Mouse (Mus musculus) gastrocnemius, postnatal 14 days (tissue): ENCODE measurements around the gene Ammecr1. TPM values are rescaled to one million over a fixed set of nuclear protein-coding genes. Genes with fewer than 3 reads are reported as not detected.
A peak's percentile ranks its signal among the peaks of the same experiment; 100 is the strongest.

ENCODE experiments used
- DNase-seq: peaks from one replicate; pipeline ENCODE4 v3.0.0; 2021; ENCODE audit warnings: mixed read lengths
- intact Hi-C: fragments of 180-260 bp; cut with DNase I; formaldehyde crosslinking; loops from one replicate; pipeline ENCODE4 v1.15.1; 2025; ENCODE audit warnings: low total_unique reads
- total RNA-seq, 2 experiments: library from RNA; stranded (reverse); gene quantifications; 2 replicates each; pipeline ENCODE4 v1.2.3; 2021

Ammecr1 gene
- total RNA-seq, 2 experiments from 2014 or later, result 7.5 to 10.6 TPM

DNA sequence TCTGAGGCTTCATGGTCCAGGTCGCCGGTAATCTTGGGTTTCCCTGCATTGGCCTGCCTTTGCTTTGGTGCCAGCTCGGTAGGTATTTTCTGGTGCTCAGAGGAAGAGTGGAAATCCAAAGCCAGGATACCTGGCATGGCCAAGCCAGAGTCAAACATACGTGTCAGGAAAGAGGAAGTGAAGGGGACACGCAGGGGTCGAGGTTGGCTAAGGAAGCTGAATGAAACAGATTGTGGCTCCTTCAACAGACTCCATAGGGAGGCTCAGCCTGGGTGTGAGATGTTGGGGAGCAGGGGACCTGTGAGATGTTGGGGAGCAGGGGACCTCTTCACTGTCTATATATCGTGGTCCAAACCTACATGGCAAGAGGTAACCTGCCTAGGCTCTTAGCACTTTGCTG is 130.1 kb downstream of the Ammecr1 start:
- intact Hi-C loops, result no loop called here
- no peak for DNase-seq

DNA sequence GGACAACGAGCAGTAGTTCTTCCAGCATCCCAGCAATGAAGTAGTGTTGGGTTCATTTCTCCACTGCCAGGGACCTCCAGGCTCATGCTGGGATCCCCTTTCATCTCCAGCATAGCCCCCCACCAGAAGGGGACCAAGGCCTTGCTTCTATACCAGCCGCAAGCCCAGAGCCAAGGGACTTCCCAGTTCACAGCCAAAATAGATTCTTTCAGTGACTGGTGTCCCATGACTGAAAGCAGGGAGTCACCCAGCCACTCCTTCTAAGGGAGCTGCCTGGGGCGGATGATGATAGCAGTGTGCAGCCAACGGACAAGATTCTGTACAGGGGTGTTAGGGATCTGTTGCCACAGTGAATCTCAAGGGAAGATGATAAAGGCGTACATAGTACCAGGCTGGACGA is 131.7 kb downstream of the Ammecr1 start:
- intact Hi-C loops, result no loop called here
- DNase-seq, result no peak

DNA sequence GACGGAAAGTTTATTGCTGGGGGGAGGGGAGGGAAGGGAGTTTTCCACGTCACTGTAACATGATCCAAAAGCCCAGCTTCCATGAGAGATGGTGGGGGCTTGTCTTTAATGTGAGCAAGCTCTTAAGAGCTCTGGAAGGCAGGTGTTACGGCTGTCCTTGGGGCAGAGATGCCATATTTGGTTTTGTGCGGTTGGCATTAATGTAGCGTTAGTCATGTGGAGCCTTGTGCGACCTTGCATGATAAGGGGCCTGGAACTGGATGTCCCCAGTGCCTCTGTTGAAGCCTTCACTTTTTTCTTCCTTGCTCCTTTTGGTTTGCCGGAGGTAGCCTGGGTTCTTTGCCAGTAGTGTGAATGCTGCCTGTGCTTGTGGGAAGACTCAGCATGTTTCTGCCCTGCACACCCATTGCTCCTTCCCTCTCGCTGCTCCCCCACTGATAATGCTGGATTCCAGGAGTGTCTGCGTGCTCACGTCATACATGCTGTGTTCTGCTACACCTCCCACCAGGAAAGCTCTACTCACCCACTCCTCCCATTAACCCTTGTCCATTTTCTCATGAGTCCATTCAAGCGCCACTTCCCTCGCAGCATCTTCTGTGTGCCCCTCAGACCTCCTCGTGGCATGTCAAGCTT is 133.2 kb downstream of the Ammecr1 start:
- no peak for DNase-seq
- intact Hi-C loops, result no loop called here

DNA sequence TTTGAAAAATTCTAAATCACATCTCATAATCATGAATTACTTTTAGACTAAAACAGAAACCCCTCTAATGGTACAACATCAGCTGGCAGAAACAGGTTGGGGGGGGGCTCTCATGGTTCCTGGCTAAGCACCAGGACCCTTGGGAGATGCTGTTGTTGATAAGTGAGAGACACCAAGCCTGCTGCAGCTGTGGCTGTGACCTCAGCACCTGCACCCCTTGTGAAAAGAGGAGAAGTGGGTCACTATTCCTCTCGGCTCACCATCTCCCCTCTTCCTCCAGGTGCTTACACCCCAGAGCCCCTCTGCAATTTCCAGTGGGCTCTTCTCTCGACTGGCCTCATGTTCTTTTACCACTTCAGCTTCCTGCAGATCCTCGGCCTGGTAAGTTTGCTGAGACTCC is 134.3 kb downstream of the Ammecr1 start:
- intact Hi-C loops, result no loop called here
- no peak for DNase-seq

DNA sequence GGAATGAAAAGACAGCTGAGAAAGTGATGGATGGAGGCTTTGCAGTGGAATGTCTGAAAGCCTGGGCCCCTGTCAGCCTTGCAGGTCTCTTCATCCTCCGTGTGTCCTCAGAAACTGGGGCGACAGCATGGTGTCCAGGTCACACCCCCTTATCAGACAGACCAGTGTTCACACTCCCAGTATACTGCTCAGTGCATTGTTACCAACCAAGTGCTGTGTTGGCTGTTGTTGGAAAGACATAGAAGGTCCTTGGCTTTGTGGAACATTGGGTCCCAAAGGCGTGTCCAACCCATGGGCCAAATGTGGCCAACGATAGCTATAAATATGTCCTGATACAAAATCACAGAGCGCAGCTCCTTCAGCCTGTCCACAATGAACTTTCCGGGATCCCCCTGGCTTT is 136.0 kb downstream of the Ammecr1 start:
- intact Hi-C loops, result no loop called here
- DNase-seq, result no peak

DNA sequence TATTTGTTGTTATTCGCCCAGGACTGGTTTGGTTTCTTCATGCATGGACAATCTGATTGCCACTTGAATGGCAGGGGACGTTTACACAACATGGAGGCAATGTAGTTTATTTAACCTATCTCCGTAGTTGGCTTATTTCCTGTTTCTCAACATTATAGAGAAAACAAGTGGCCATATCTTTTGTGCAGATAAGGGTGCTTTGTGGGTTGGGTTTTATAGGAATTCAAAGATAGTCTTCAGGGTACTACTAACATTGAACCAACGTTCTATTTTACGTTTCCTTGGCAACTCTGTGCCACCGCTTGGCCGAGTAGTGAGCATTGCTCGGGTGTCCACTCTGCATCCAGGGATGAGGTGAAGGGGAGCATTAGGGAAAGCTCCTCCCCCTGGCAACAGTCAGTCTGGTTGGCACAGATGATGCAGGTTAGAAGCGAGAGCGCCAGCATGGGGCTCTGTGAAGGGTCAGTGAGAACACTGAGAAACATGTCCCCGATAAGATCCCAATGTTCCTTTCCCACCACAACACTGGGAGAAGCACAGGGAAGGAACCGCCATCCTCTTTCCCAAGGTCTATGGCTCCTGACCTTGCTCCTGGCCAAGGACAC is 136.6 kb downstream of the Ammecr1 start:
- no peak for DNase-seq
- intact Hi-C loops, result loop anchor here (10.0 kb wide), 1 partner anchor 135 kb away; the partner anchor contains the start of gene Ammecr1

DNA sequence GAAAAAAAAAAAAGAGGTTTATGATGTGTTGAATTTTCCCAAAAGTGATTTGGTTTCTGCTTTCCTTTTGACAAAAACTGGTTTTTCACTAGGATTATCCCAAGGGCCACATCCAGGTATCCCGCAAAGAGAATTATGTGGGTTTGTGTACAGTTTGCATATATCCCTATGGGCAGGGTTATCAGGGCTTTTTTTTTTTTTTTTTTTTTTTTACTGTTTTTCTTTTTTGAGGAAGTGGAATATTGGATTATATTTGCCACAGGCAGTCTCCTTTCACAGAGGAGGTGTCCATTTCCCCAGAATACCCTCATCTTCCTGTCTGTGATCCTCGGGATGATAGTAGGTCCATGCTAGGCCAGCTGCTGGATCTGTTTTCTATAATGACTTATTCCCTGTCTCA is 137.3 kb downstream of the Ammecr1 start:
- intact Hi-C loops, result loop anchor here (10.0 kb wide), 1 partner anchor 136 kb away; the partner anchor contains the start of gene Ammecr1

DNA sequence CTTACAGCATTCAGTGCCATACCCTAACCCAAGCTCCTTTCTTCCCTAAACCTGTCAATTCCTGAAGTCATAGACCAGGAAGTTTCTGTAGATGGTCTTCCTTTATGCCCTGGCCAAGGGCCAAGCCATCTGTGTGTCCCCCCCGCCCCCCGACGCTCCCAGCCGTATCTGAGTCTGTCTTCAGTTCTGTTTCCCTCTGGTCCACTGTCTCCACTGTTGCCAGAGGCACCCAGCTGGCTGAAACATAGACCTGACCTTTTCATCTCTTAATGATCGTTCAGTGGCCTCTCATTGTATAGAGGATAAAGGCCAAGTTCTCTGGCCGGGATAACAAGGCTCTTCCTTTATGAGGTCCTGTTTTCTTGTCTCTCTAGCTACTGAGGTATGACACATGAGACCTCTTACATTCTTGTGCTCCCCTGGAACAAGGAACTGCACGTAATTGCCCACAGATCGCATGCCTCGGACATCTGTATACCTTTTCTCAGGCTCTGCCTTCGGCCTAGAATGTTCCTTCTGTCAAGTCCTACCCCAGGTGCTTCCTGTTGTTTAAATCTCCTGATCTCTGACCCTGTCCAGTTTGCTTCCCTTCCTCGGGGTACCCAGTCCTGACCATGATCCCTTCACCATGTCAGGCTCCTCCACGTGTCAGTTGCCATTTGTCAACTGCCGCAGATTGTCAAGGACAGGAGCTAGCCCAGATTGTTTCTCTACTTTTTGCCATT is 138.2 kb downstream of the Ammecr1 start:
- no peak for DNase-seq
- intact Hi-C loops, result loop anchor here (10.0 kb wide), 1 partner anchor 136 kb away; the partner anchor contains the start of gene Ammecr1

More for the DNA sequence above, 137.3 kb downstream of the Ammecr1 start:
- DNase-seq, result no peak

DNA sequence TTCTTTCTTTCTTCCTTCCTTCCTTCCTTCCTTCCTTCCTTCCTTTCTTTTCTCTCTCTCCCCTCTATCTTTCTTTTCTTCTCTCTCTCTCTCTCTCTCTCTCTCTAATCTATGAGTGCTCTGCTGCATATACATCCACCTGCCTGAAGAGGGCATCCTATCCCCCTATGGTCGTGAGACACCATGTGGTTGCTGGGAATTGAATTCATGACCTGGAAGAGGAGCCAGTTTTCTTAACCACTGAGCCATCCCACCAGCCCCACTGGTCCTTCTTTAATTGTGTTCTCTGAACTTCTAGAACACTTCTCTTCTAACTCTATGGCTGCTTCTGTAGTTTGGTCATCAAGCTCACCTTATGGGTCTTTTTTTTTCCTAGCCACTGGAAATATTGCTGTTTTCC is 138.9 kb downstream of the Ammecr1 start:
- DNase-seq, result no peak
- intact Hi-C loops, result loop anchor here (10.0 kb wide), 1 partner anchor 137 kb away; the partner anchor contains the start of gene Ammecr1

DNA sequence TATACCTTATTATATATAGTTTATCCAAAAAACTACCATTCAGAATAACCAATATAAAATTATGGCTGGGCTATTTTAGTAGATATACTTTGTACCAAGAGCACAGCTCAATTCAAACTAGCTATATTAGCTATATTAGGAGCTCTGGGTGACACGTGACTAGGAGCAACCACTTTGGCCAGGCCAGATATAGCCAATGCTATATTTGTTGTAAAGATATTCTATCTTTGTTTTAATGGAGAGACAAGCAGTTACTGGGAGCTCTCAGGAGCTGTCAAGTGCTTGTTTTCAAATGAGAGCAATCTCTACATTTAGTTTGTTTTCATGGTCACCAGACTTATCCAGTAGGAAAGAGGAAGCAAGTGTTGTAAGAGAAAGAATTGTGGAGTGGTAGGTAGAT is 141.2 kb downstream of the Ammecr1 start:
- intact Hi-C loops, result loop anchor here (10.0 kb wide), 1 partner anchor 139 kb away; the partner anchor contains the start of gene Ammecr1
- DNase-seq, result no peak

DNA sequence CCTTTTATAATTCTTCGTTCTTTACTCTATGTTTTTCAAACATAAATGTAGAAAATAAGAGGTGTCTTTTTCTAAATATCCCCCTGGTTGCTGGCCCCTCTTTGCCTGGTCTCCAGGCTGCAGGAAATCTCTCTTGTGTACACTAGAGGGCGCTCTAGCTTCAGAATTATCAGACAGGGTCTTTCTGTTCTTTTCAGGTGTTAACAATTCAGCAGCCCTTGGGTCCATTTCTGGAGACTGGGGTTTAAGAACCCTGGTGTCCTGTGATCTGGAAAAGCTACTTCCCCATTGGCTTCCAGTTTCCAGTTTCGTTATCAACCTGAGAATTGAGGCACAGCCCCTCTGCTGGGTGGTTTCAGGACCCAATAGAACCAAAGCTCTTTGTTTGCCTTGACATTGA is 144.7 kb downstream of the Ammecr1 start:
- no peak for DNase-seq
- intact Hi-C loops, result loop anchor here (2.0 to 10.0 kb wide), 2 partner anchors 143 to 229 kb away; partner anchors contain the start of gene Ammecr1

DNA sequence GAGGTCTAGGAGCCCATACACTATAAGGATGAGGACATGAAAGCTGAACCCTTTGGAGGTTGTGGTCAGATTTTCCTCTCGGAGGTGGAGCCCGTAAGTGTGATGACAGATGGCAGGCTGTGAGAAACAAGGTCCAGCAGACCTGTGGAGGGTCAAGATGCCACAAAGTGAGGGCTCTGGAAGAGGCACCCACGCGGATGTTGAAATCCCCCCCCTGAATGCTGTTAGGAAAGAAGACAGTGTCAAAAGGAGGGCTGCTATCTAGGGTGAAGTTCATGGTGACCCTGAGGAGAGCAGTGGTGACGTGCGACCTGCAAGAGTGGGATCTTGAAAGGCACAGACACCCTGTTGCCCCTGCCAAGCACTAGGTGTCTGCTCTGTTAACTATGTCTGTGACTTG is 145.3 kb downstream of the Ammecr1 start:
- no peak for DNase-seq
- intact Hi-C loops, result loop anchor here (2.0 to 10.0 kb wide), 2 partner anchors 144 to 230 kb away; partner anchors contain the start of gene Ammecr1

DNA sequence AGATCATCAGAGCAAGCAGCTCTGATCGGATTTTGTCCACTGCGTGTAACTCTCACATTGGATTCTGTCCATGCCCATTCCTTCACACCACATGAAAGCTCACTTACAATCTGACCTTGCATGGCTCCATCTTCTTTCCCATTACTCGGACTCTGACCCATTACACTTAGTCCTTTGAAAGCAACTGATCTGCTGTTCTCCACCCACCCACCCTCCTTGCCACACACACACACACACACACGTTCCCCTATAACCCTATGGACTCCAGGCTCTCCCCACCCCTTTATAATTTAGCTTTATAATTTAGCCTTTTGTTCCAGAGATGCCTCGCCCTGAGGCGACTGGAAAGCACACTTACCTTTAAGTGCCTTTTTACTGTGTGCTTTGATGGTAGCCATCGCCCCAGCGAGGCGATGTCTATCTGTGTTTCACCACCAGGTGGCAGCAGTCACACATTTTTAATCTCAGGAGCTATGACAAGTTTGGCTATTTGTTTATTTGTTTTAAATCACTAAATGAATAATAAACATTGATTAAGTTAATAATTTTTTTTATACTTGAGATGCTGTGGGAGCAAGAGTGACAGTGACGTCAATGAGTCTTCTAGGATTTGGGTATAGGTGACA is 148.4 kb downstream of the Ammecr1 start:
- no peak for DNase-seq
- intact Hi-C loops, result loop anchor here (10.0 kb wide), 1 partner anchor 627 kb away; no protein-coding TSS in a partner anchor

DNA sequence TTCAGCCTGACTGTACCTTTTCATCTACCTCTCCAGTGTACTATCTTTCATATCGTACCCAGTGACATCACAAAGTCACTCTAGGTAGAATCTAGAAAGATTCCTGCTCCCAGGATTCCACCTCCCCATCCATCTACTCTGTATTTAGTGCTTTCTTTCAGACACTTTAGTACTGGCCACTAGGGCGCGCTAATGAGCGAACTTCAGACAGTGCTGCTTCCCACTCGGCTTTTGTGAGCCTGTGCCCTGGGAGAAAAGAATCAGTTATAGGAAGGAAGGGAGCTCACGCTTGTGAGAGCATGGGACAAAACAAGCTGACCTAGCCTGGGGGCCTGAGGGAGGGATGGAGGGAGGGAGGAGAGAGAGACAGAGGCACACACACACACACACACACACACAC is 153.4 kb downstream of the Ammecr1 start:
- intact Hi-C loops, result loop anchor here (10.0 kb wide), 1 partner anchor 632 kb away; no protein-coding TSS in a partner anchor
- DNase-seq, result no peak

DNA sequence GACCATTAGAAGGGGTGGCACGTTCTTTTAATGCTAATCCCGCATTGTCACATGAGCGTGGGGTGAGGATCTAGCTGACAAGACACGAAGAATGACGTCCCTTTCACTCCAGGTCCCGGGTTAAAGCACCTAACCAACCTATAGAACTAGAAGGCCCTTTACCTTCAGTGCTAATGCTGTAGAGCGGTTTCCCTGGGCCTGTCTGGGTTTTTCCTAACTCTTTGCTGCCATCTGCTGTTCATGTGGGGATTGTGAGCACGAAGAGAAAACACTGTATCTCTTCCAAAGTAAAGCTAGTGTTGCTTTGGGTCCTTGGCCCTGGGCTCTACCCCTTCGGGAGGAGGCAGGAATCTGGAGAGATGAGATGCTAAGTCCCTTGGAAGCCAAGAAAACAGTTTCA is 158.1 kb downstream of the Ammecr1 start:
- peak; percentile 24 for DNase-seq
- intact Hi-C loops, result loop anchor here (5.0 kb wide), 1 partner anchor 256 kb away; no protein-coding TSS in a partner anchor

DNA sequence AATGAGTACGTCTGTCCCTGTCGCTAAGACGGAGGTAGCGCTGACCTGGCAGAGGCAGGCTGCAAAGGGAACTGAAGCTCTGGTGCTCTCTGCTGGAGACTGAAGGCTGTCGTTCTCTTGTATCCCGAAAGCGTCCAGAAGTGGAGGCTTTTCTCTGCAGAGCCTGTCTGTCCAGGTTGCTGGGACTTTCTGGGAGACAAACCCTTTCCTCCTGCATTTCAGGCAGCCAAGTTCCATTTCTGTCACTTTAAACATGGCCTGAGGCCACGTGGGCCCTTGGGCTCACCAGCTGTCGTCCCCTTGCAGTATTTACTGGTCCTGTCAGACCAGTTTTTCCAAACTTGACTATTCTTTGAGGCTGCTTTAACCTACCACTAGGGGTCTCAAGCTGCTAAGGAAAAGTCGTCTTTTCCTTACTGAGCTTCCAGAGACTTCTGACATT is 159.9 kb downstream of the Ammecr1 start:
- no peak for DNase-seq
- intact Hi-C loops, result loop anchor here (5.0 kb wide), 1 partner anchor 254 kb away; no protein-coding TSS in a partner anchor

DNA sequence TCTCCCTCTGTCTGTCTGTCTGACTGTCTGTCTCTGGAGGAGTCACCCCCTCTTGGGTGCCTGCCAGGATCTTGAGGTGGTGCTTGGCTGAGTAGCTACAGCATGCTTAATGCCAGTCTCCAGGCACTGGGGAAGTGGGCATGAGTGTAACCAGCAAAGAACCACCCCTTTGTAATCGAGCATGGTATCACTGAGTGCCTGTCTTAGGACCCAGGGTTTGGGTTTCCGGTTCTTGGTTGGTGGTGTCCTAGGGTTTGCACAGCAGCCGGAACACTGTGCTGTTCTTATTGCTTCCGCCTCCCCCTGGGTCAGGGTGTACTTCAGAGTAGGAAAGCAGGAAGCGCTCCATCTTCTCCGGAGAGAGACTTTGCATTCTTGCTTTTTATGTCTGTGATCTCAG is 160.4 kb downstream of the Ammecr1 start:
- intact Hi-C loops, result loop anchor here (5.0 kb wide), 1 partner anchor 254 kb away; no protein-coding TSS in a partner anchor

DNA sequence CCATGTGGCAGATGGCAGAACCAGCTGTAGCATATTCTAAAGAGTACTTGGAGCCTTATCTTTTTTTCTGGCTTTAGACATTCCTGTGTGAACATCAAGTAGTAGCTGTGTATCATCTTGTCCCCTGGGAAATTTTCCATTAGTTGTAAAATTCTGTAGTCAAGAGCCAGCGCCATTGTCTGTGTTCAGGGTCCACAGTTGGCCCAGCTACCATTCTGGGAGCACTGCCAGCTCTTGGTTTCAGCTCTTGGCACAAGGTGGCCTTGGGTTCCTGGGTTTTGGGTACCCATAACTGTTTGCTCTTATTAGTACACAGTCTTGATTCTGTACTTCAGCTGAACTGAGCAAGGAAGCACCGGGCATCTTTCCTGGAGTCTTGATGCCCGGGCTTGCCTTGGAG is 161.9 kb downstream of the Ammecr1 start:
- no peak for DNase-seq
- intact Hi-C loops, result no loop called here

More for the DNA sequence above, 160.4 kb downstream of the Ammecr1 start:
- no peak for DNase-seq
